Mouse (Mus musculus): ENCODE data around the gene Fryl. TPM values are rescaled to one million over a fixed set of nuclear protein-coding genes. Genes with fewer than 3 reads are reported as not detected.

Fryl gene
- total and polyA plus RNA-seq, 3 experiments: 112 to 439 (median 147) TPM

DNA sequence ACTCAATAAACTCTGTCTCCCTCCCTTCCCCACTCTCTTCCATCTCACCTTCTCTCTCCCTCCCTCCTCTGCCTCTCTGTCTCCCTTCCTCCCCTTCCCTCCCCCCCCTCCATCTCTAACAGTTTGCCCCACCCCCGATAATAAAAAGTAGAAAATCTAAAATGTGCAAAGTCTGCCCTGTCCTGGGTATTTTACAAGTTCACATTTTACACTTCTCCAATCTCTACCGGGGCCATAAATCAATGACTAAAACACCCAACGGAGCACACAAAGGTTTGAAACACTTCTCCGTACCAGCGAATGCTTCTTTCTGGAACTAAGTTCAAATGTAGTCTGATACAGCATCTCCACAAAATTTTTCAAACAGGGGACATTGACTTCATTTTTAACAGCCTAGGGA is 136.9 kb downstream of the Fryl start:
- no peak overlapping the region for H3K4me3 ChIP-seq (ENCODE audit: low read depth, low read length)
- H3K9me3 ChIP-seq (replicated peaks): no peaks in the 10 kb centered on the region
- no peaks in the 10 kb centered on the region for H3K27me3 ChIP-seq (ENCODE audit: insufficient read depth, low read length)
- ATAC-seq (ENCODE audit: extremely low read depth, insufficient number of reproducible peaks, low FRiP score, poor library complexity, severe bottlenecking) (no peak), DNase-seq (ENCODE audit: low spot score) (no peak)
- TF ChIP-seq TAL1 (conservative IDR thresholded peaks at IDR 0.05; ENCODE audit: low read depth, low read length) (no peak), POLR2AphosphoS5 (IDR thresholded peaks at IDR 0.05; ENCODE audit: insufficient replicate concordance, low read depth, low read length) (no peak), GATA2 (IDR thresholded peaks at IDR 0.05; ENCODE audit: borderline replicate concordance, low read depth, low read length) (no peak), CTCF (IDR thresholded peaks at IDR 0.05; ENCODE audit: low read depth, low read length) (no peak), GATA1 (IDR thresholded peaks at IDR 0.05; ENCODE audit: borderline replicate concordance, low read length) (no peak)
- peaks cover 46% of the 10 kb centered on the region for H3K4me1 ChIP-seq (ENCODE audit: insufficient read depth, low read depth, low read length)
- peaks cover 78% of the 10 kb centered on the region for H3K36me3 ChIP-seq (replicated peaks)

DNA sequence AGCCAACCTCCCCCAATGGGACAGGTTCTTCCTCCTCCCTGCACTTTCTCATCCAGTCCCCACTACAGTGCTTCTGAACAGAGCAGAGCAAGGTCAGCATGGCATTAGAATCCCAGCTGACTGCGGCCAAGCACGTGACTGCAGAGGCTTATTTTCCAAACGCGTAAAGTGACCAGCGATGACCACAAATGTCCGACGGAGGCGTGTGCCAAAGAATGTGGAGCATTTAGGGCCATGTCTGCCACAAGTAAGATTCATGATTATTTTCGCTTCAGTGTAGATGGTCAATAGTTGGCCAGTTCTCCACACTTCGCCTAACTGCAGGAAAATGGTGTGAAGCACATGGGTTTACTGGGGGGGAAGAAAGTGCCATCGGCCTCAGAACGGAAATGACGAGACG is 137.6 kb downstream of the Fryl start:
- Histone ChIP-seq H3K4me3 (ENCODE audit: low read depth, low read length) (no peak overlapping the region), H3K36me3 (replicated peaks) (peaks cover 81% of the 10 kb centered on the region), H3K4me1 (ENCODE audit: insufficient read depth, low read depth, low read length) (peaks cover 42% of the 10 kb centered on the region), H3K9me3 (replicated peaks) (no peaks in the 10 kb centered on the region), H3K27me3 (ENCODE audit: insufficient read depth, low read length) (no peaks in the 10 kb centered on the region)
- TF ChIP-seq TAL1 (conservative IDR thresholded peaks at IDR 0.05; ENCODE audit: low read depth, low read length) (no peak), CTCF (IDR thresholded peaks at IDR 0.05; ENCODE audit: low read depth, low read length) (no peak), GATA1 (IDR thresholded peaks at IDR 0.05; ENCODE audit: borderline replicate concordance, low read length) (no peak), POLR2AphosphoS5 (IDR thresholded peaks at IDR 0.05; ENCODE audit: insufficient replicate concordance, low read depth, low read length) (no peak), GATA2 (IDR thresholded peaks at IDR 0.05; ENCODE audit: borderline replicate concordance, low read depth, low read length) (no peak)
- no peak for ATAC-seq (ENCODE audit: extremely low read depth, insufficient number of reproducible peaks, low FRiP score, poor library complexity, severe bottlenecking)
- DNase-seq (ENCODE audit: low spot score): no peak

GRCm38 (mm10) chr5:73114878-73115277 is 141.5 kb downstream of the Fryl start:
- no peak for ATAC-seq (ENCODE audit: extremely low read depth, insufficient number of reproducible peaks, low FRiP score, poor library complexity, severe bottlenecking)
- no peak for TF ChIP-seq GATA2 (IDR thresholded peaks at IDR 0.05; ENCODE audit: borderline replicate concordance, low read depth, low read length)
- TF ChIP-seq GATA1 (IDR thresholded peaks at IDR 0.05; ENCODE audit: borderline replicate concordance, low read length): no peak
- peak; percentile 87 for TF ChIP-seq CTCF (IDR thresholded peaks at IDR 0.05; ENCODE audit: low read depth, low read length)
- peaks cover 6% of the 10 kb centered on the region for H3K4me1 ChIP-seq (ENCODE audit: insufficient read depth, low read depth, low read length)
- H3K9me3 ChIP-seq (replicated peaks): no peaks in the 10 kb centered on the region
- no peak for DNase-seq (ENCODE audit: low spot score)
- H3K36me3 ChIP-seq (replicated peaks): peaks cover 86% of the 10 kb centered on the region
- H3K4me3 ChIP-seq (ENCODE audit: low read depth, low read length): no peak overlapping the region
- H3K27me3 ChIP-seq (ENCODE audit: insufficient read depth, low read length): no peaks in the 10 kb centered on the region

GRCm38 (mm10) chr5:73112331-73112730 is 144.1 kb downstream of the Fryl start:
- Histone ChIP-seq H3K4me1 (ENCODE audit: insufficient read depth, low read depth, low read length) (no peaks in the 10 kb centered on the region), H3K4me3 (ENCODE audit: low read depth, low read length) (no peak overlapping the region), H3K27me3 (ENCODE audit: insufficient read depth, low read length) (no peaks in the 10 kb centered on the region), H3K36me3 (replicated peaks) (peaks cover 87% of the 10 kb centered on the region), H3K9me3 (replicated peaks) (no peaks in the 10 kb centered on the region)
- ATAC-seq (ENCODE audit: extremely low read depth, insufficient number of reproducible peaks, low FRiP score, poor library complexity, severe bottlenecking): no peak
- TF ChIP-seq POLR2AphosphoS5 (IDR thresholded peaks at IDR 0.05; ENCODE audit: insufficient replicate concordance, low read depth, low read length) (no peak), CTCF (IDR thresholded peaks at IDR 0.05; ENCODE audit: low read depth, low read length) (no peak), GATA2 (IDR thresholded peaks at IDR 0.05; ENCODE audit: borderline replicate concordance, low read depth, low read length) (no peak), TAL1 (conservative IDR thresholded peaks at IDR 0.05; ENCODE audit: low read depth, low read length) (no peak), GATA1 (IDR thresholded peaks at IDR 0.05; ENCODE audit: borderline replicate concordance, low read length) (no peak)
- DNase-seq (ENCODE audit: low spot score): no peak

GRCm38 (mm10) chr5:73103657-73104056 is 152.8 kb downstream of the Fryl start:
- Histone ChIP-seq H3K9me3 (replicated peaks) (no peaks in the 10 kb centered on the region), H3K36me3 (replicated peaks) (peaks cover 91% of the 10 kb centered on the region), H3K4me3 (ENCODE audit: low read depth, low read length) (no peak overlapping the region), H3K27me3 (ENCODE audit: insufficient read depth, low read length) (no peaks in the 10 kb centered on the region), H3K4me1 (ENCODE audit: insufficient read depth, low read depth, low read length) (no peaks in the 10 kb centered on the region)
- no peak for TF ChIP-seq TAL1 (conservative IDR thresholded peaks at IDR 0.05; ENCODE audit: low read depth, low read length)
- TF ChIP-seq GATA1 (IDR thresholded peaks at IDR 0.05; ENCODE audit: borderline replicate concordance, low read length): no peak
- TF ChIP-seq POLR2AphosphoS5 (IDR thresholded peaks at IDR 0.05; ENCODE audit: insufficient replicate concordance, low read depth, low read length): no peak
- no peak for TF ChIP-seq CTCF (IDR thresholded peaks at IDR 0.05; ENCODE audit: low read depth, low read length)
- no peak for TF ChIP-seq GATA2 (IDR thresholded peaks at IDR 0.05; ENCODE audit: borderline replicate concordance, low read depth, low read length)
- ATAC-seq (ENCODE audit: extremely low read depth, insufficient number of reproducible peaks, low FRiP score, poor library complexity, severe bottlenecking) (no peak), DNase-seq (ENCODE audit: low spot score) (no peak)

GRCm38 (mm10) chr5:73102342-73102989 is 154.0 kb downstream of the Fryl start:
- Histone ChIP-seq H3K36me3 (replicated peaks) (peaks cover 92% of the 10 kb centered on the region), H3K9me3 (replicated peaks) (no peaks in the 10 kb centered on the region), H3K27me3 (ENCODE audit: insufficient read depth, low read length) (no peaks in the 10 kb centered on the region), H3K4me1 (ENCODE audit: insufficient read depth, low read depth, low read length) (no peaks in the 10 kb centered on the region), H3K4me3 (ENCODE audit: low read depth, low read length) (no peak overlapping the region)
- DNase-seq (ENCODE audit: low spot score) (no peak), ATAC-seq (ENCODE audit: extremely low read depth, insufficient number of reproducible peaks, low FRiP score, poor library complexity, severe bottlenecking) (no peak)
- no peak for TF ChIP-seq CTCF (IDR thresholded peaks at IDR 0.05; ENCODE audit: low read depth, low read length)
- TF ChIP-seq TAL1 (conservative IDR thresholded peaks at IDR 0.05; ENCODE audit: low read depth, low read length): no peak
- no peak for TF ChIP-seq GATA1 (IDR thresholded peaks at IDR 0.05; ENCODE audit: borderline replicate concordance, low read length)
- no peak for TF ChIP-seq GATA2 (IDR thresholded peaks at IDR 0.05; ENCODE audit: borderline replicate concordance, low read depth, low read length)
- no peak for TF ChIP-seq POLR2AphosphoS5 (IDR thresholded peaks at IDR 0.05; ENCODE audit: insufficient replicate concordance, low read depth, low read length)

Measured in G1E (cell line).